Mouse (Mus musculus): ENCODE data around the gene Tpk1.

Tpk1 gene

DNA sequence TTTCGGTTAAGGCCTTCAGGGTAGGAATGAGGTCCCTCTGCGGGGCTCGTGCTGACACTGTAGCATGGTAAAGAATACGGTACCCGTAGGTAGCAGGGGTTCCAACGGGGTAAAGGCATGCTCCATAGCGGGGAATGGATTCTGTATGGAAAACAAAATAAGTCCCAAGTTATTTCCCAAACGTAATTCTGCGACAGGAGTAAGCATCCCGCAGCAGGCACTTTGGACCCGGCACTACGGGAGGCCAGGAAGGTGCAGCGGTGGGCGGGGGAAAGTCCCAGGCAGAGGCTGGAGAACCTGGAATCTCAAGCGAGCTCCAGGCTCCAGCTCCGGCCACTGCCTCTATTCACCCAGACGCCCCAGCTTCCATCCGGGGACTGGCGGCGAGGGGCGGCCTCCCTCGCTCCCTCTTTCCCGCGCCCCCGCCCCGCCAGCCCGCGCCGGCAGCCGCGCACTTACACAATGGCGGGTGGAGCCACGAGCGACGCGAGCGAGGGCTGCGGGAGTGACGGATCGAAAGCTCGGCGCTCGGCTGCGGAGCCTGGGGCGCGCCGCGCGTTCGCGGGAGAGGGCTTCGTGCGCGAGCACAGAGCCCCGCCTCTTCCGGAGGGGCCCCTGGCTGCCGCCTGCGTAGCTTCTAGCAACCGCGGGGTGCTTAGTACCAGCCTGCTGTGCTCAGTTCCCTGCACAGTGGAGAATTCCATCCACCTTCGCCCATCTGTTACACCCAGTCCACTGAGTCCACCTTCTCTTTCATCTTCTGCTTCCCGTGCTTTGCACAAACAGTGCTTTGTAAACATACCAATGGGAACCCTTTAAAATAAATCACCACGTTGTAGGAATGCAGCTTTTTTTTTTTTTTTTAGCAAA is at the start of gene Tpk1:
Gene Tpk1 (minus strand): TSS at position 602 of the 870 bp plus-strand sequence.
- in situ Hi-C loops (cut with MboI; ENCODE audit: low pct_unique_long_range_greater_than_20kb in 1 of 2, low sequenced_read_pairs in 2 of 2, unreplicated experiment in 1 of 2), result no loop called here

- in situ Hi-C loops (cut with MboI; ENCODE audit: low pct_unique_long_range_greater_than_20kb in 1 of 2, low sequenced_read_pairs in 2 of 2, unreplicated experiment in 1 of 2), result no loop called here
Measured at GRCm38 (mm10) chr6:43702810-43703614, 36.9 kb upstream of the Tpk1 start.

DNA sequence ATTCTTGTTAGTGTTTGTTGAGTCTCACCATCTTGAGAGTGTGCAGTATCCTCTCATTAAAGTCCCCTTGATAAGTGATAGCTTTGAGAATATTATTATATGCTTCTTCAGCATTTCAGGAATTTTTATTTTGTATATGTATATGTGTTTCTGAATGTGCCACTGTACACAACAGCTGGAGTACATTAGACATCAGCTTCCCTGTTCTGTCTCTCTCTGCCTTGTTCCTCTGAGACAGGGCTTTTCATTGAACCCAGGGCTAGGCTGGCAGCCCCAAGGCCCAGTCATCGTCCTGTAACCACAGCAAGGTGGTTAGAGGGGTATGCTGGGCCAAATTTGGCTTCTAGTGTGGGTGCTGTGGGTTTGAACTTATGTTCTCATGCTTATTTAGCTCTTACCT is 25.8 kb upstream of the Tpk1 start:
- in situ Hi-C loops (cut with MboI; ENCODE audit: low pct_unique_long_range_greater_than_20kb in 1 of 2, low sequenced_read_pairs in 2 of 2, unreplicated experiment in 1 of 2), result no loop called here

DNA sequence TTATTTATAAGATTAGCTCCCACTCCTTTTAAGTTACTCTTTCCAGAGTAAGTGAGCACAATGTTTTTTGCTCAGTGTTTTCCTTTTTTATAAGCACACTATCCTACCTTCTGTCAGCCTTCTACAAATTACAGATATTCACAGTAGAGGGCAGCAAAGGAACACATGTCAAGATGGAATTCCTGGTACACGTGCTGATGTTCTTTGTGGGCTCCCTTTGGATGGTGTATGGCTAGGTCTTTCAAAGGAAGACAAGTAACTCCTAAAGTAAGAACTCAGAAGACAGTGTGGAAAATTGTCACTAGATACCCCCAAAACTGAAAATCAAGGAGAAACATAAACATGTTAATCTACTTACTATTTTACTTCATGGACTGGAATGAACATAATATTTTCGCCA is 19.9 kb upstream of the Tpk1 start:
- in situ Hi-C loops (cut with MboI; ENCODE audit: low pct_unique_long_range_greater_than_20kb in 1 of 2, low sequenced_read_pairs in 2 of 2, unreplicated experiment in 1 of 2), result no loop called here

DNA sequence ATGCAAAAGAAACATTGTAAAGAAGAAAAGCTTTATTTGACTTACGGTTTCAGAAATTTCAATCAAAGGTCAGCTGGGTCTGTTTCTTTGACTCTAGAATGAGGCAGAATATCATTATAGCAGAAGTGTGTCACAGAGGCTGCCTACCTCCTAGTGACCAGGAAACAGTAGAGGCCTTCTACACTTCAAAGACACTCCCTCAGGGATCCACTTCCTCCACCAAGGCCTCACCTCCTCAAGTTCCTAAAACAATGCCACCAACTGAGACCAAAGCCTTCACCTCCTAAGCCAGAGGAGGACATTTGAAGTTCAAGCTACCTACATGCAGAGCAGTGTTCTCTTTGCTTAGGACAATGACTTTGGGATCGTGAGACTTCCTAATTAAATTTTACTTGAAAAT is 16.5 kb upstream of the Tpk1 start:
- in situ Hi-C loops (cut with MboI; ENCODE audit: low pct_unique_long_range_greater_than_20kb in 1 of 2, low sequenced_read_pairs in 2 of 2, unreplicated experiment in 1 of 2), result no loop called here

GRCm38 (mm10) chr6:43678689-43679212 is 12.7 kb upstream of the Tpk1 start:
- in situ Hi-C loops (cut with MboI; ENCODE audit: low pct_unique_long_range_greater_than_20kb in 1 of 2, low sequenced_read_pairs in 2 of 2, unreplicated experiment in 1 of 2), result no loop called here

DNA sequence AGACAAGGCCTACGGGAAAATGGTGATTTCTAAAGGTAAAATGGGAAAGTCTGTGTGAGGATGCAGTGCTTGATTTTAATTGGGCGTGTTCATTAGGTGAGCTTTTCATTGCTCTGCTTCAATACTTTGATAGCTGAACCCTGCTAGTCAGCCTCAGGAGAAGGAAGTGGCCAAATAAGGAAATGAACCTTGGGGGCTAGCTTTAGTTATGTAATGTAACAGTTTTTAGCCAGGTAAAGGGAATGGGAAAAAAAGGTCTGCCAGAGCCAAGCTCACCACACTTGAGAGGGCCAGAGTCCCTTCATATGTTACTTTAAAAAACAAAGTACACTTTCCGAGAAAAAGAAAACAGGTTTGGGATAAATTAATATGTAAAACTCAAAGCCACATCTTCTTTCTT is 11.5 kb upstream of the Tpk1 start:
- in situ Hi-C loops (cut with MboI; ENCODE audit: low pct_unique_long_range_greater_than_20kb in 1 of 2, low sequenced_read_pairs in 2 of 2, unreplicated experiment in 1 of 2), result no loop called here

DNA sequence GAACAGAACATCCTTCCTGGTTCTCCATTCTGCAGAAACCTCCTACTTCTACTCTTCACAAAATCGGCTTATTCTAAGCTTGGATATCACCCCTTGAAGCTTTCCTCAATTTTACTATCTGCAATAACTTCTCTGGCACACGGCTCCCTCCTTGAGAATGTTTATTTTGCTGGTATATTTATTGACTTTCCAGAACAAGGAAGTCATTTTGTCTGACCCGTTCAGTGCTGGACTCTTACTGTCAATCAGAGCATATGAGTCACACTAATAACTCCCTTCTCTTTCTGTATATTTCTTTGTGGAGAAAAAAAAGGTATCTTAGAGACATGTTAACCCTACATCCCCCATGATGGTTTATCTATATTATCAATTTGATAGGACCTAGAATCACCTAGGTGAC is 10.1 kb upstream of the Tpk1 start:
- in situ Hi-C loops (cut with MboI; ENCODE audit: low pct_unique_long_range_greater_than_20kb in 1 of 2, low sequenced_read_pairs in 2 of 2, unreplicated experiment in 1 of 2), result no loop called here

DNA sequence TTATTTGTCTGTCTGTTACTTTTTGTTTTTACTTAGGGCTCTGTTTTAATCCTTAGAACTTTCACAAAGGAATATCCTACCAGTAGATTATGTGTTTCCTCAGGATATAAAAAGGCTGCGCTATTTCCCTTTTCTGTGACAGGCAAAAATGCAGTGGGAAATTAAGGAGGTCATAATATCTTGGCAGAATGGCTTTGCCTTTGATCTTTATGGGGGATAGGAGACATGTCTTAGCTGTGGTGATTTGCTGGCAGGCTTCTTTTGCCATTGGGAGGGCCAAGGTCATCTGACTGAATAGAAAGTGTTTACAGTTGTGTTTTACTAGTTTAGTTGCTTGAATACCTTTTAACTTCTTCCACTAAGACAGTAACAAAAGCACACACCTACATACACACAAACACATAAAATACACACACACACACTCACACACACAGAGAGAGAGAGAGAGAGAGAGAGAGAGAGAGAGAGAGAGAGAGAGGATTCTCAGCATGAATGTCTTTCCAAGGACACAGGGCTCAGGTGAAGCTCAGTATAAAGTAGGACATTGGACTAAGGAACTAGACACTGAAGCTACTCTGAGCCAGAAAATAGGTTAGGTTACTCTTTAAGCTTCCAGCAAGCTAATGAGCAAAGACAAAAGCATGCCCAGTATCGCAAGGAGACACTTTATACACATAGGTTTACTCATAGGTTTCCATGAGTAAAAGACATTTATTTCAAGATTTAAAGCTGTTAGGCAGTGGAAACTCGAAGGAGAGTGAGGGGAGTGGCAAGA is 9.1 kb upstream of the Tpk1 start:
- in situ Hi-C loops (cut with MboI; ENCODE audit: low pct_unique_long_range_greater_than_20kb in 1 of 2, low sequenced_read_pairs in 2 of 2, unreplicated experiment in 1 of 2), result no loop called here

DNA sequence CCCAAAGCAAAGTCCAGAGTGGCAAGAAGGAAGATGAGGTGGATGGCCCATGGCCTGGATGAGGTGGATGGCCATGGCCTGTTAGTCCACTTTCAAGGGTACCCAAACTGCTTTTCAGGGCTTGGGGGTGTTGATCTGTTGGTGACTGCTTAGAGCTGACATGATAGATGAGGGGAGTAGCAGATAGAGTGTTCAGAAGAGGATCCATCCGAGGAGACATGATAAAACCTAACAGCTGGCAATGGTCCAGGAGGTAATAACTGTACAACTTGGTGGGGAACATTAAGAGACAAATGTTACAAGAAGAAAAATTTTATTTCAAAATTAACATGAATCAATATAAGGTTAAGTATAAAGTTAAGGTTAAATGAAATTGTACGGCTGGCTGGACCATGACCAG is 4.9 kb upstream of the Tpk1 start:
- in situ Hi-C loops (cut with MboI; ENCODE audit: low pct_unique_long_range_greater_than_20kb in 1 of 2, low sequenced_read_pairs in 2 of 2, unreplicated experiment in 1 of 2), result no loop called here

GRCm38 (mm10) chr6:43667681-43668080 is 1.6 kb upstream of the Tpk1 start:
- in situ Hi-C loops (cut with MboI; ENCODE audit: low pct_unique_long_range_greater_than_20kb in 1 of 2, low sequenced_read_pairs in 2 of 2, unreplicated experiment in 1 of 2), result no loop called here

DNA sequence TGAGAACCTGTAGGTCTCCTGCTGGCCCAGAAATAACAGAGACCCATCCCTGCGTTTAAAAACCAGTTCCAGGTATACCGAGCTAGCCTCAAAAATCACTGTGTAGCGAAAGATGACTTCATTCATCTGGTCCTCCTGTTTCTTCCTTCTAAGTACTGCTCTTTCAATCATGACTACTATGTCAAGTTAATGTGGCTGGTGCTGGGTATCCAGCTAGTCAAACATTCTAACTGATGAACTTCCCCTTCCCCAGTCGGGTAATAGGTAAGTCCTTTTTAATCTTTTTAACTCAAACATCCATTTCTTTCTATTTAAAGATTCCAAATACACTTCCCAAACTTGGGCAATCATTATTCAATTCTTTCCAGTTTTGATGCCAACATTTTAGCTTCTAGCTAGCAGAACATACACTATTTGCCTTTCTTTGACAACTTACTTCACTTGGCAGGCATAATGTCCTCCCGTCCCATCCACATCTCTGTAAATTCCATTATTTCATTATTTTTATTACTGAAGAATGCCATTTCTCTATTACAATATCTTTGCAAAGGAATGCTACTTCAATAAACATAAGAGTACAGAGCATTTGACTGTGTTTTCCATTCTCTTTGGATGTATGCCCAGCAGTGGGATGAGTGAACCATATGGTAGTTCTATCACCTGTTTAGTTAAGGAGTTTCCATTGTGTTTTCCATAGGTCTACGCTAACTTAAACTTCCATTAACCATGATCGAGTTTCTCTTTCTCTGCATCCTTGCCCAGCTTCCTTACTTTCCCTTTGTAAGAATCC is 728 bp upstream of the Tpk1 start:
- in situ Hi-C loops (cut with MboI; ENCODE audit: low pct_unique_long_range_greater_than_20kb in 1 of 2, low sequenced_read_pairs in 2 of 2, unreplicated experiment in 1 of 2), result no loop called here

DNA sequence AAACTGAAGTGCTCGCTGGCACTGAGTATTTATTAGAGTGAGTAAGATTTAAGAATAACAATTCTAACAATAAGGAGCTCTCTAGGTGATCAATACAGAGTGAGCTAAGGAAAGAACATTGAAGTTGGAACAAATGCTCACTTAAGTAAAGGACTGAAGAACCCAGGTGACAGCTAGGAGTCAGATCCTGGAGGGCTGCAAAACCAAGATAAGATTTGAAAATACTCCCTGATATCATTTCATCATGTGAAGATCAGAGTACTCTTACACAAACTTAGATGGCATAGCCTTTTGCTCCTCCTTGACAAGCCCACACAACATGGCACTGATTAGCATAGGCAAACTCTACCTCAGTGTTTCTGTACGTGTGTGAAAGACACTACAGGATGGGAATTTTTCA is 4.3 kb downstream of the Tpk1 start:
- in situ Hi-C loops (cut with MboI; ENCODE audit: low pct_unique_long_range_greater_than_20kb in 1 of 2, low sequenced_read_pairs in 2 of 2, unreplicated experiment in 1 of 2), result no loop called here

DNA sequence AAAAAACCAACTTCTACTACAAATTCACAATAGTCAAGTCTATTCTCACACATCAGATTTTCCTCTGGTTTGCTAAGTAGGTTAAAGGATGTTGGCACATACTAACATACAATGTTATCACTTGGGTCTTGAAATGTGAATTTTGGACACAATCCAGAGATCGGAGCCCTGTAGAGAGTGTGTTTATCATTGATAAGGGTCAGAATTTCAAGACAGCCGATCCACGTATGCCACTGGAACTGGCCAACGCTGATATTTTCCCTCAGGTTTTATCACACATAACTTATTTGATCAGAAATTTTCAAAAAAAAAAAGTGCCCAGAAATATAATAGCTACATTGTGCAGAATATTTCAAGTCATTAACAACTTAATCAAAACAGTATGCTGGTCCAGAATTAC is 7.8 kb downstream of the Tpk1 start:
- in situ Hi-C loops (cut with MboI; ENCODE audit: low pct_unique_long_range_greater_than_20kb in 1 of 2, low sequenced_read_pairs in 2 of 2, unreplicated experiment in 1 of 2), result no loop called here

GRCm38 (mm10) chr6:43657845-43658244 is 8.2 kb downstream of the Tpk1 start:
- in situ Hi-C loops (cut with MboI; ENCODE audit: low pct_unique_long_range_greater_than_20kb in 1 of 2, low sequenced_read_pairs in 2 of 2, unreplicated experiment in 1 of 2), result no loop called here

DNA sequence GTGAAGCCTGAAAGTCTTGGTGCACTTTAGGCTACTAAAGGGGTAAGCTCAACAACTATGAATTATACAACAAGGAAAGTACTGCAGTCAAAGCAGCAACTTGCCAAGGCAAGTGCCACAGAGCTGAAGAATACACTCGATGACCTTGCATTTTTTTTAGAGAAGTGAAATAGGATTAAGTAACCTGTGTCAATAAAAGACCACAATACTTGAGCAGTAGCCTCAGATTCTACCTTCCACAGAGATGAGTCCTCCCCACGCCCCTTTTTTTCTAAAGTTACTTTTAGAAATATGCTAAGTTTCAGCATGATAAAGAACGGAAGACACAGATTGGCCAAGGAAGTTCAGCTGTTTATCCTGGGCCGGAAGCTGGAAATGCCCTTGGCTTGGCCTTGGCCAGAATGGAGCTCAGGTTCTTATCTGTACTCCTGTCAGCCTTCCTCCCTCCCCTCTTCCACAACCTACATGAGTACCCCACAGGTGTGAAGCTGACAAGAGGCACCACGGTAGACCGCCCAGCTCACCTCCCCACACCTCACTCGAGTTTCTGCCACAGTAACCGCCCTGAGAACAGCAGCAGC is 11.1 kb downstream of the Tpk1 start:
- in situ Hi-C loops (cut with MboI; ENCODE audit: low pct_unique_long_range_greater_than_20kb in 1 of 2, low sequenced_read_pairs in 2 of 2, unreplicated experiment in 1 of 2), result no loop called here

GRCm38 (mm10) chr6:43649516-43649915 is 16.6 kb downstream of the Tpk1 start:
- in situ Hi-C loops (cut with MboI; ENCODE audit: low pct_unique_long_range_greater_than_20kb in 1 of 2, low sequenced_read_pairs in 2 of 2, unreplicated experiment in 1 of 2), result no loop called here

GRCm38 (mm10) chr6:43645674-43646073 is 20.4 kb downstream of the Tpk1 start:
- in situ Hi-C loops (cut with MboI; ENCODE audit: low pct_unique_long_range_greater_than_20kb in 1 of 2, low sequenced_read_pairs in 2 of 2, unreplicated experiment in 1 of 2), result no loop called here

Measured in mouse embryonic stem cell (cell line).